Mouse (Mus musculus) liver, embryonic 16.5 days (tissue): ENCODE measurements at regions not wholly inside any gene's neighbourhood (a gene's known extent, or its start where the extent isn't known, plus 50 kb on each side); places are given as distances from the start of the nearest gene placed in this dataset.

Experiments used
- ATAC-seq: fragments of 200-750 bp; cut with Nextera tagmentation; 2 replicates; pipeline ENCODE4 v1.8.0; 2017; ENCODE audit warnings: low read depth, mild to moderate bottlenecking, moderate number of reproducible peaks, moderate library complexity
- H3K27ac ChIP-seq: fragments of 300-500 bp; sonication (generic); 2 replicates; pipeline ENCODE4 v1.5.1; 2014; ENCODE audit warnings: mild to moderate bottlenecking, low read length
- H3K27me3 ChIP-seq: fragments of 300-500 bp; sonication (generic); 2 replicates; pipeline ENCODE4 v1.6.1; 2014; ENCODE audit warnings: low read depth, low read length, mixed read lengths; ENCODE audit not compliant: control insufficient read depth, insufficient read depth
- H3K36me3 ChIP-seq: fragments of 300-500 bp; sonication (generic); 2 replicates; pipeline ENCODE4 v1.6.1; 2014; ENCODE audit warnings: mild to moderate bottlenecking; ENCODE audit not compliant: control insufficient read depth, insufficient read depth
- H3K4me1 ChIP-seq: fragments of 300-500 bp; sonication (generic); 2 replicates; pipeline ENCODE4 v1.6.1; 2014; ENCODE audit warnings: low read depth, low read length, mixed read lengths; ENCODE audit not compliant: control insufficient read depth
- H3K4me2 ChIP-seq: fragments of 300-500 bp; sonication (generic); 2 replicates; pipeline ENCODE4 v1.6.1; 2014; ENCODE audit warnings: low read depth, low read length, mixed read lengths
- H3K4me3 ChIP-seq: fragments of 300-500 bp; sonication (generic); 2 replicates; pipeline ENCODE4 v1.5.1; 2014; ENCODE audit warnings: low read depth, mild to moderate bottlenecking, low read length
- H3K9ac ChIP-seq: fragments of 300-500 bp; sonication (generic); 2 replicates; pipeline ENCODE4 v1.6.1; 2014; ENCODE audit warnings: low read depth, low read length
- H3K9me3 ChIP-seq: fragments of 300-500 bp; sonication (generic); replicated peaks from 2 replicates; pipeline ENCODE4 v1.6.1; 2016; ENCODE audit warnings: low read length; ENCODE audit not compliant: control insufficient read depth
- WGBS: fragments of 180-500 bp; shearing (Covaris S2); extraction: QIAGEN DNeasy Blood & Tissue Kit; methylation state at CpG from one replicate; pipeline ENCODE4 v1.1.7; 2014; ENCODE audit not compliant: insufficient replicate concordance; 5-methylcytosine and 5-hydroxymethylcytosine counted together

DNA sequence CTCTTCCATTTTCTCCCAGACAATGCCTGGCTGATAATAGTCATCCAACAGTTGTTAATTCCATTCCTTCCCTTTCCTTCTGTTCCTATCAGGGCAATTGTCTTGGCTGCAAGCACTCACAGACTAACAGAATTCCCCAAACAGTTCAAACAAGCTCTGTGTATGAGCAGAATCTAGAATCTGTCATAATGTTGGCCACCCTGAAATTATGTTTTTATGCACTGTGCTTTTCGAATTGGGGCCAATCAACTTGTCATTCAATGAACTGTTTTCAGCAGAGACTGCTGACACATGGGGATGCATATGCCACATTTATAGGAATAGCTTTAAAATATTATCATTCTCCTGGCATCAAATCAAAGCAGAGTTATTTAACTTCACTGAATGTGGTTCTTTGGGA, 235.8 kb upstream of the Tmtc4 start:
- Histone ChIP-seq H3K36me3 (no peaks in the 10 kb centered on the region), H3K27ac (no peak overlapping the region), H3K9ac (no peak overlapping the region), H3K4me2 (no peak overlapping the region), H3K27me3 (no peaks in the 10 kb centered on the region), H3K4me1 (no peaks in the 10 kb centered on the region), H3K9me3 (no peaks in the 10 kb centered on the region), H3K4me3 (no peak overlapping the region)
- WGBS, result 49% methylated on average over 1 of the region's 1 CpGs
- no peak for ATAC-seq

DNA sequence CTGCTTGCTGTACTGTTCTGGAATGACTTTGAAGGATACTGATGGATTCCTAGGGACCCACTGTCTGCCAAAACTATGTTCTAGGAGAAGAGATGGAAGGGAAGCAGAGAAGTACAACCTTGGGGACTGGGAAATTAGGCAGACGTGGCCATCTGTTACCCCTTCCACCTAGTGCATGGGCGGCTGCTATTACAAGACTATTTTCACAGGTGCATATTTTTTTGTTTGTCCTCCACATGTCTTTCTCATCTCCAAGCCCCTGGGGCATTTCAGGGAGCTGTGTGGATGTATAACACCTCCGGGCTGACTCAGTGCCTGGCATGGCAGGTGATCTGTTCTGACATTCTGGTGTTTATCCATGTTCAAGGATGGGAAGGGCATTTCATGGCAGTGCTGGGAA, 226.4 kb upstream of the Tmtc4 start:
- H3K27me3 ChIP-seq, result no peaks in the 10 kb centered on the region
- no peaks in the 10 kb centered on the region for H3K36me3 ChIP-seq
- WGBS, result 54% methylated on average over 3 of the region's 3 CpGs
- H3K4me1 ChIP-seq, result no peaks in the 10 kb centered on the region
- H3K4me2 ChIP-seq, result no peak overlapping the region
- H3K27ac ChIP-seq, result no peak overlapping the region
- ATAC-seq, result no peak
- H3K4me3 ChIP-seq, result no peak overlapping the region
- H3K9me3 ChIP-seq, result no peaks in the 10 kb centered on the region
- H3K9ac ChIP-seq, result no peak overlapping the region

DNA sequence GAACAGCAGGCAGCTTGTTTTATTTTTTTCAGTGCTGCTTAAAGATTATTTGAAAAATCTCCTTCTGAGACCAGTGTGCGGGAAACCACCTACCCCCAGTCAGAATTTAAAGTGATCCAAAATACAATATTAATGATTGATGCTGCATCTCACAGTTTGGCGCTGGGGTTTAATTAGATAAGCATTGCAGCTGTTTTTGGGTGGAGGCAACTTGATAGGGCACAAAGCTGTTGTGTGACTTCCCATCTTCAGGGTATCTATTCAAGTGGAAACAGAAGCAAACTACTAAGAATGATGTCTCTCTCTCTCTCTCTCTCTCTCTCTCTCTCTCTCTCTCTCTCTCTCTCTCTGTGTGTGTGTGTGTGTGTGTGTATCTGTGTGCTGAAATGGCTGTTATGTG, 219.0 kb upstream of the Tmtc4 start:
- no peak for ATAC-seq
- Histone ChIP-seq H3K27ac (no peak overlapping the region), H3K4me1 (no peaks in the 10 kb centered on the region), H3K36me3 (no peaks in the 10 kb centered on the region), H3K9me3 (no peaks in the 10 kb centered on the region), H3K9ac (no peak overlapping the region), H3K4me3 (no peak overlapping the region), H3K4me2 (no peak overlapping the region), H3K27me3 (no peaks in the 10 kb centered on the region)
- WGBS, result 60% methylated on average over 2 of the region's 2 CpGs

DNA sequence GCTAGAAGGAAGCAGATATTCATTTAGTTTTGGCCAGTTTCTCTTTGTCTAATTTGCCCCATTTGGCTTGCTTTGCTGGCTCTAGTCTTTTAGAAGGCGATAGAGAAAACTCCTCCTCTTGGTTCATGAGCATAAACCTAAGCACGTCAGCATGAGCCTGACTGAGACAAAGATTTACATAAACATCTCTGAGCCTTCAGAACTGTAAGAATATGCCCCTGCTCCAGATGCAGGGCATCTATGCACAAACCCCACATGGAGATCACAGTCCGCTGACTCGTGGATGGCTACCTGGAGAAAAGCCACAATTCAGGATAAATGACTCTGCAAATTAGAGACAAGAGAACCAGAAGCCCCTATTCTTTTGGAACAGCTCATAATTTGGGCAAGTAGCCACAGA, 218.5 kb upstream of the Tmtc4 start:
- no peak overlapping the region for H3K4me2 ChIP-seq
- WGBS, result 58% methylated on average over 4 of the region's 4 CpGs
- no peaks in the 10 kb centered on the region for H3K9me3 ChIP-seq
- H3K27ac ChIP-seq, result no peak overlapping the region
- no peak overlapping the region for H3K4me3 ChIP-seq
- no peak for ATAC-seq
- no peaks in the 10 kb centered on the region for H3K36me3 ChIP-seq
- H3K27me3 ChIP-seq, result no peaks in the 10 kb centered on the region
- H3K9ac ChIP-seq, result no peak overlapping the region
- no peaks in the 10 kb centered on the region for H3K4me1 ChIP-seq

DNA sequence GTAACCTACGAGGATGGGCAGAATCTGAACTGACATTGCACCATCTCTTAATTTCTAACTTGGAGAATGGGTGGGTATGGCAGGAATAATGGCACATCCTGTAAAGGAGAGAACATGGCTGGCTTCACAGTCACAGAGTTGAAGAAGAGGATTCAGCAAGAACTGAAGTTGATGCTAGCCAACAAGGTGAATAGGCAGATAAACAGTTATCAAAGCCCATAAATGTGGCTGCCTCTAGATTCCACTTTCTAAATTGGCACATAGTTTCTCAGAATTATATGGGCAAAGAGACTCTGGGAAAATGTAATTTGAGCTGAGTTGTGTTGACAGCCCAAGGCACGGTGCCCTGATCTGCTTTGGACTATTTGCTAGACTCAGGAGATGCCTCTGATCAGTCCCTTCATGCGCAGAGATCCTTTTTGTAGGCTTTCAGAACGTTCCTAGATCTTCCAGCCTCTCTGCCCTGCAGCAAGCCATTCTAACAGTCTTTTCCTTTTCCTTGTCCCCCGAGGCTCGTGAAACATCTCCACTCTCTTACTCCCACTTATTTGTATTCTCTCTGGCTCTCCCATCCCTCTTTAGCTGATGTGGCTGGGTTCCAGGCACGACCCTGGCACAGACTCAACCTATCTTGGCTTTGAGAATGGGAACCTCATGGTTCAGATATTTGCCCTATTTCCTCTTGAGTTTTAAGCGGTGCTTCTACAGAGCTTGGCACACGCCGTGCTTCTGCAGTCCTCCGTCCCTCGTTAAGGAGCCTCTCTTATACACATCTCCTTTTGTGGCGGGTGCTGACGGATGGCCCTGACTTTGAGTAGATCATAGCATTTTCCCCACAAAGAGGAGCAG, 217.8 kb upstream of the Tmtc4 start:
- Histone ChIP-seq H3K27ac (no peak overlapping the region), H3K4me3 (no peak overlapping the region), H3K4me2 (no peak overlapping the region), H3K27me3 (no peaks in the 10 kb centered on the region), H3K9me3 (no peaks in the 10 kb centered on the region), H3K9ac (no peak overlapping the region), H3K36me3 (no peaks in the 10 kb centered on the region), H3K4me1 (no peaks in the 10 kb centered on the region)
- ATAC-seq, result no peak
- WGBS, result 66% methylated on average over 14 of the region's 14 CpGs

DNA sequence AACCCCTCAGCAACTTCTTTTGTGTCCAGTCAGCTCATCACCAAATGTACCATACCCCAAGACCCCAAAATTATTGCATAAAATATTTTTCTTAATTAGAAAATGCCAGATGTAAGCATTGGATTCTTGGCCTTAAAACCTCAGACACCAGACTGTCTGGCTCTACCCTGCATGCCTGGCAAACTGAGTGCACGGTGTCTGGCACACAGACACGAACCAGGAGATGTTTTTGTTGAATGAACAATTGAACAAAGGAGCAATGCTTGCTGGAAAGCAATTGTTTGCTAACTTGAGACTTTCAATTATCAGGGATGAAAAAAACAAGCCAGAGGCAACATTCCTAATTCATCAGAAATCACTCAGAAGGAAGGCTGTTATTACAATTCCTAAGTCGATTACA, 215.3 kb upstream of the Tmtc4 start:
- Histone ChIP-seq H3K4me3 (no peak overlapping the region), H3K4me2 (no peak overlapping the region), H3K27me3 (no peaks in the 10 kb centered on the region), H3K4me1 (no peaks in the 10 kb centered on the region), H3K9me3 (no peaks in the 10 kb centered on the region), H3K36me3 (no peaks in the 10 kb centered on the region), H3K27ac (no peak overlapping the region), H3K9ac (no peak overlapping the region)
- 56% methylated on average over 3 of the region's 3 CpGs for WGBS
- ATAC-seq, result no peak

DNA sequence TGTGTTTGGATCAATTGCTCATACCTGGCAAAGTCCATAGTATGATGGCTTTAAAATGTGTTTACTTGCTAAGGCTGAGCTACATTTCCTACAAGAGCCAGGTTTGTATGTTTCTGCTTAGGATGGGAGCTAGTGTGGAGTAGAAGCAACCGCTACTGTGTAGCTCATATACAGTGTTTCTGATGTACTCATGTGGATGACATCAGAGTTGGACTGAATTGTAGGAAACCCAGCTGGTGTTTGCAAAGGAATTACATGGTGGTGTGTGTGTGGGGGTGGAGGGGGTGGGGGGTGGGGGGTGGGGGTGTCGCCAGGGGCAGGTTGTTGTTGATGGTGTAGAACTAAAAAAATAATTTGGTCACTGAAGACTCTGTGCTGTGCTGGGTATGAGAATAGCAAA, 208.7 kb upstream of the Tmtc4 start:
- Histone ChIP-seq H3K4me3 (no peak overlapping the region), H3K36me3 (no peaks in the 10 kb centered on the region), H3K4me2 (no peak overlapping the region), H3K9me3 (no peaks in the 10 kb centered on the region), H3K4me1 (no peaks in the 10 kb centered on the region), H3K9ac (no peak overlapping the region), H3K27ac (no peak overlapping the region), H3K27me3 (no peaks in the 10 kb centered on the region)
- 56% methylated on average over 2 of the region's 2 CpGs for WGBS
- no peak for ATAC-seq

DNA sequence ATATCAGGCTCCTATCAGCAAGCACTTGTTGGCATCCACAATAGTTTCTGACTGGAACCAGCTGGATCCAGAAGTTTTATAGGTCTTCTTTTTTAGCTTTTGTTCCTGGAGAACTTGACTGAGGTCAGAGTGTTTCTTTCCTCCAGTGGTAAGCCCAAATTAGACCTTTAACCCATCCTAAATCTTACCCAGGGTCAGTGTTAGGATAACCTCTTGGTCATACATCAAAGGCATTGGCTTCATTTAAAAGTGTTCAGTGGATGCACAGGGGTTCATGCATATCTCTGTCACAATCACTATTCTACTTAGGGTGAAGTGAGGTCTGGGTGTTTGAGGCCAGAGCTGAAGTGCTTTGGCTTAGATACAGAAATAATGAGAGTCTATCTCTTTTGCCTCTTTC, 206.9 kb upstream of the Tmtc4 start:
- Histone ChIP-seq H3K36me3 (no peaks in the 10 kb centered on the region), H3K27me3 (no peaks in the 10 kb centered on the region), H3K4me2 (no peak overlapping the region), H3K4me3 (no peak overlapping the region), H3K9ac (no peak overlapping the region), H3K9me3 (no peaks in the 10 kb centered on the region), H3K27ac (no peak overlapping the region), H3K4me1 (no peaks in the 10 kb centered on the region)
- ATAC-seq, result no peak

DNA sequence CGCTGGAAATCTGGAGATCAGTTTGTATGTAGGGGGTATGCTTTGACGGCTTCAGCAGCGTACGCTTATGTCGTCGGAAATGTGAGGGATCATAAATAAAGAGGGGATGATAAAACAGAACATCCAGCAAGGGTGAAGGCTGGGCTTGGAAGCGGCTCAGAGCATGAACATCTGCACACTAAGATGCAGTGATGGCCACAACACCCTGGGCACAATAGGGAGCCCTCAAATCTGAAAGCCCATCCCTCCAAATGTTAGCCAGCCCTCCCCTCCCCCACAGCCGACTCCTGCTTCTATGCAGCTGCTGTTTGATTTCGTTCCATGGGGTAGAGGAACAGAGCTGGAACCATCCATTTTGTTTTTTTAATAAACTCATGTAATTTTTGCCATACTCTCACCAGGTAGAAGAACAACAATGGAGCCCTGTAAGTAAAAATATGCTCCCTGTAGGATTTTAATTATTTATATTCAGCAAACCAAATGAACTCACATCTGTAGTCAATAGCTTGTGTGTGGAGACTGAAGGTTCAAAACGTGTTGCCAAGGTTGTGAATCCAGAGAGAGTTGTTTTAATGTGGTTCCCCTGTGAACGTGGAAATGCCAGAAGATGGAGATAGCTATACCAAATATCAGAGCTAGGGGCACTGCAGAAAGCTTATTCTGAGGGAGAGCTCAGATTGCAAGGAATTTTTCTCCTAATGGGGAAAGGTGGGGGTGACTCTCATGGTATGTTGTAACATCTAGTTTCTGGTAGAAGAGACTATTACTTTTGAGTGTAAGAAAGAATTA, 203.6 kb upstream of the Tmtc4 start:
- Histone ChIP-seq H3K9ac (no peak overlapping the region), H3K9me3 (no peaks in the 10 kb centered on the region), H3K36me3 (no peaks in the 10 kb centered on the region), H3K27ac (no peak overlapping the region), H3K27me3 (no peaks in the 10 kb centered on the region), H3K4me1 (no peaks in the 10 kb centered on the region), H3K4me3 (no peak overlapping the region), H3K4me2 (no peak overlapping the region)
- ATAC-seq, result no peak
- WGBS, result 56% methylated on average over 11 of the region's 11 CpGs
